Mouse (Mus musculus): ENCODE results near the gene Stip1.
"Not testable (repeated sequence)": the region's sequence is repeated elsewhere in the genome, so short reads cannot be mapped to it uniquely, and the experiment has no call there.

Stip1 gene

GRCm38 (mm10) chr19:7039841-7040636 lies at the start of gene Stip1:
Stip1 (minus strand) TSS chr19:7039967.
- peak; percentile 98 to 99 for DNase-seq (ENCODE audit: low spot score in 2 of 2)

DNA sequence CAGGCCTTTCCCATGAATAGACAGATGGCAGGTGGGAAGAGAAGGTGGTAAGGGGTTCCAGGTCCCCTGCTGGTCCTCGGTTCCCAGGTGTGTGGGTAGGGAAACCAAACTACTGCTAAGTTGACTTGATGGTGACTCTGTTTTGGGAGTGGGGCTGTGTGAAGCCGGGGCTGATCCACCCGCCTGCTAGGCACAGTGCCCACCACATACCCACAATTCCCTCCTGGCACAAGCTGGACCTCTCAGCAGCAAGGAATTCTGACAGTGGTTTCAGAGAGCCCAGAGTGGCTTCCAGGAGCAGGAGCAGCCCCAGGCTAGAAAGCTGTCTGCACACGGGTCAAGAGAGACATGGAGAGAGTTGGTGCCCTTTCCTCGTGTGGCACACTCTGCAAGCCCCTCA lies 49.3 kb upstream of the Stip1 start:
- no peak for DNase-seq (ENCODE audit: low spot score in 2 of 2)

DNA sequence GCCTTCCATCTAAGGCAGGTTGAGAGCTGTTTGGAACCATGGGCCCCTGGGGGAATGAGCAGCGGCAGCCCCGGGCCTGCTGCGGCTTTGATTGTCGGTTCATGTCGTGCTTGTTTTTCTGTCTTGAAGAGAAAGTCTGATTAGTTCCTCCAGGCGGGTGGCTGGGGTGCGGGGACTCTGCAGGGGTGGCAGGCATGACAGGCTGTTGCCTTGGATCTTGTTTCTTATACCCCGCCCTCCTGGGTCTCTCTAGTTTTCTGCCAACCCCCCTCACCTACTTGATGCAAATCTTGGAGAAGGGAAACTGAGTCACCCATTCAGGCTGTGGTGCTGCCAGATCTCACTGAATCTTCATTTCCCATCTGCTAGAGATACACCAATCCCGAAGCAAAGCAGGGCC lies 48.8 kb upstream of the Stip1 start:
- no peak for DNase-seq (ENCODE audit: low spot score in 2 of 2)

GRCm38 (mm10) chr19:7084734-7085133 lies 45.0 kb upstream of the Stip1 start:
- DNase-seq (ENCODE audit: low spot score in 2 of 2), result no peak

DNA sequence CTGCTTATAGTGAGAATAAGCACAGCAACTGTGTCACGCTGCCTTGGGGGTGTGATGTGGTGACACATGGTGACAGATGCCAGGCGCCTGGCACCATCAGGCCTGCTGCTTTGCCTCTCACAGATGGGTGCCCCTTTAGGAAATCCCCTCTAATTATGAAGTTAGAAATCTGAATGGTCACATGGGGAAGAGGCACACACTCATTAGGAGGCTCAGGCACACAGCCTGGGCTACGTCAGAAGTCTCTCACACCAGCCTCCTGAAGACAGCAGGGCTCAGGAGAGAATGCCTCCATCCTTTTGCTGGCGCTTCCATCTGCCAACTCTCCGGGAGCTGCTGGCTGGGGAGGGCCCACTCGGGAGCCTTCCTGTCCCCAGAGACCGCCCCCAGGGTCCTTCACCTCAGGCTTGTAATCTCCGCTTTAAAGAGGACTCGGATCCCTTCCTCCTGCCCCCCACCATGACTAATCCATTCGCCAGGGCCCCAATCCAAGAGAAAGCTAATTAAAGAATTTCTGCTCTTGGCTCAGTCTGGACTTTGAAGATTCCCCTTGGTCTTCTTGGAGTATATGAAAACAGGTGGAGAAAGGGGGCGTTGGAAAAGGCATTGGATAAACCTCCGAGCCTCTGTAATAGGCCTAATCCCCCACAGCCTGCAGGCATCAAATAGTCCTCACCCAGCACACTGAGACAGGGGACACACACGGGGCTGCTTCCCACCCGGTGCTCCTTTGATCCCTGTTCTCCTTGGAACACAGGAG lies 43.4 kb upstream of the Stip1 start:
- DNase-seq (ENCODE audit: low spot score in 2 of 2), result no peak

GRCm38 (mm10) chr19:7081516-7082266 lies 41.9 kb upstream of the Stip1 start:
- DNase-seq (ENCODE audit: low spot score in 2 of 2), result no peak

DNA sequence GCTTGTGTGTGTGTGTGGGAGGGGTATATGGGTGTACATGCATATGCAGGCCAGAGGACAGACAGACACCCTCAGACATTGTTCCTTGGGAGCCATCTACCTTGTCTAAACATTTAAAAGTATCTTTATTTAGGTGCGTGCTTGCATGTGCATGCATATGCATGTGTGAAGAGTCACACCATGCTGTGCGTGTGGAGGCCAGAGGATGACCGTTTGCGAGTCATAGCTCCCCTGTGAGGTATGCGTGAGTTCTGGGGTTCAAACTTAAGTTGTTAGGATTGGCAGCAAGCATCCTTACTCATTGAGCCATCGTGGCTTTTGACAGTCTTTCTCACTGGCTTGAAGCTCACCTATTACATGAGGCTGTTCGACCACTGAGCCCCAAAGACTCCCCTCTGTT lies 38.5 kb upstream of the Stip1 start:
- no peak for DNase-seq (ENCODE audit: low spot score in 2 of 2)

GRCm38 (mm10) chr19:7077666-7078065 lies 37.9 kb upstream of the Stip1 start:
- no peak for DNase-seq (ENCODE audit: low spot score in 2 of 2)

DNA sequence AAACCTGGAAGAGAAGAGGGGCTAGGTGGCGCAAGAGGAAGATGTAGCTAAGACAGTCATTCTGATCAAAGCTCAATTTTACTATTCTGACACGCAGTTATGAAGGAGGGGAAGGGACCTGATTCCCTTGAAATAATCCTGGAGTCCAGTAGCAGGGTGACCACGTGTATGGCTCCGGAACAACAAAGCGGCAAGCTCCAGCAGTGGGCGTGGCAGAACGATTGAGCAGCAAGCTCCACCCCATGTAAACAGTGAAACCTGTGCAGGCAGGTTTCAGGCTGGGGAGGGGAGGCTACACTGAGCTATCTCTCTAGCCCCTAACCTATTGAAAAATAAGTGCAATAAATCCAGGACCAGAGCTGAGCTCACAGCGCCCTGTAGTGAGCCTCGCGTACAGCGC lies 35.6 kb upstream of the Stip1 start:
- DNase-seq (ENCODE audit: low spot score in 2 of 2), result not testable (repeated sequence)

- no peak for DNase-seq (ENCODE audit: low spot score in 2 of 2)
Observed at GRCm38 (mm10) chr19:7073997-7074781, 34.4 kb upstream of the Stip1 start.

GRCm38 (mm10) chr19:7072221-7072620 lies 32.5 kb upstream of the Stip1 start:
- DNase-seq (ENCODE audit: low spot score in 2 of 2), result no peak

DNA sequence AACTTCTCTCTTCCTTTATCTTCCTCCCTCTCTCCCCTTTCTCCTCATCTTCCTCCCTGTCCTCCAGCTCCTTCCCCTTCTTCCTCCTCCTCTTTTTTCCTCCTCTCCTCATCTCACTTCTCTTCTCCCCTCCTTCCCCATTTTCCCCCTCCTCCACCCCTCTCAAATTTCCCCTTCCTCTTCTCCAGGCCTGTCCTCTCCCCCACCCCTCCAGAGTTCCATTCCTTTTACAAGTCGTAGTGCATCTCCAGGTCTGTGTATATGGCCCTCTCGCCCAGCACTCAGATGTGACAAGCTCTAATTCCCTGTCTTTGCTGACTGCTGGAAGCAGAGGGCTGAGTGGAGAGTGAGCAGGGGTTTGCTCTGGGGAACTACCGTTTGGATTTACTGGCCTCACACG lies 31.0 kb upstream of the Stip1 start:
- DNase-seq (ENCODE audit: low spot score in 2 of 2), result no peak

DNA sequence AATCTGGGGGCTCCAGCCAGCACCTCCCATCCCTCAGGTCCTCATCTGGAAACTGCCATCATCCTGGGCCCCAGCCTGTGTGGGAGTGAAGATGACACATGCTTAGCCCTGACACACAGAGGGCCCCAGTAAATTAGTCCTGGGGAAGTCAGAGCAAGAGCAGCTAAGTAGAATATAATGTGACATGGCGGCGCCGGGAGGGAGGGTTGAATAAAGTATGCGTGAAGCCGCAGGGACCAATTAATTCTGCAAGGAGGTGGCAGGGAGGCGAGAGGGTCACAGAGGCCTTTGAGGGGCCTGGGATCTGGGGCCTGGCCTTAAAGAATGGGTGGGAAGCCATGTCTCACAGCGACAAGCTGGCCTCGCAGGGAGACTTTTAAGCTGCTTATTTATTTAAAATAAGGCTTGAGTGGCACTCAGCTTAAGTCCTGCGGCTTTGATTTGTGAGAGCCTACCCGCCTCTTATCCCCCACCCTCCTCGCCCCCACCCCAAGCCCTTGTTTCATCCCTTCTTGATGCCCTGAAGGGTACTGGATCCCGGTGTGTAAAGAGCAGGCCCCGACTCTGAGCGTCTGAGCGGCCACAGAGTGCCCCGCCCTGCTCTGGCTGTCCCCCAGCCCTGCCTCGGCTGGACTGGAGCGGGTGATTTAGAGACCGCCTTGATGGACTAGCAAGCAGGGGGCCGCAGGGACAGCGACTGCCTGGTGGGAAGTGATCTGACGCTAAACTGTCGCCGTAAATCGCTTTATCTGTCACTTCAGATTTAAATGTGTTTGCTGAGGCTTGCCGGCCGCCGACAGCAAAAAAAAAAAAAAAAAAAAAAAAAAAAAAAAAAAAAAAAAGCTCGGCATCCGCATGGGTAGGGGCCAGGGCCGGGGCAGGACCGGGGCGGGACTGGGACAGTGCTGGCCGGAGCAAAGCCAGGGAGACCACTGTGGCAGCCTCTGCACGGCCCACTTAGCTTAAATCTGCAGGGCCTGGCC lies 30.3 kb upstream of the Stip1 start:
- no peak for DNase-seq (ENCODE audit: low spot score in 2 of 2)

DNA sequence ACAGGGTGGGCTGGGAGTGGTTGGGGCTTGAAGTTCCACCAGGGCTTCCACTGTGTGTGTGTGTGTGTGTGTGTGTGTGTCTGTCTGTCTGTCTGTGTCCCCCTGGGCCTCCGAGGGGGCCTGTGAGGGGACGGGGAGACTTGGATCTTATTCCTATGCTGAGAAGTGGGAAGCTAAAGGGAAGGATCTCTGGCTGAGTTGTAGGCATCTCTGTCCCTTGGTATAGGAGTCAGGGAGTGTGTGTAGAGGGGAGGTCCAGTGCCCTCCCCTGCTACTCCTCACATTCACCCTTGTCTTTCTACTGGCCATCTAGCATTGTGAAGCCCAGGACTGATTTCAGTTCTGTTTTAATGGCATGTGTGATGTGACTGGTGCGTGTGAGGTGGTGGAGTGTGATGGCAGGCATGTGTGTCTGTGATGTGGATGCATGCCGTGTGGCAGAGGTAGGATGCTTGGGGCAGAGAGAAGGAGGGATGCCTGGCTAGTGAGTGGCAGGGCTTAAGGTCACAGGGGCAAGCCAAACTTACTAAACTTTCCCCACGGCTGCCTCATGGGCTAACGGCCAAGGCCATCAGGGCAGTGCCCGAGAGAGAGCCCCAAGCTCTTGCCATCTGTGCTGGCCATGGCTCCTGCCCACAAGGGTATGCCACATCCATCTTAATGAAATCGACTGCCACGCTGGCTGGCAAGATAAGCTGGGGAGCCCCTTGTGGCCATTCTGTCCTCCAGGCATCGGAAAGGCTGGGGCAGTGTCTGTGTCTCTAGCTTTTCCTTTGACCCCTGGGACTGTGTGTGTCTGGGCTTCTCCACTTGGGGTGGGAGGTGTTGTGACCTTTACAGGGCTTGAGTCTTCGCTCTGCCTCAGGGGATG lies 29.1 kb upstream of the Stip1 start:
- no peak for DNase-seq (ENCODE audit: low spot score in 2 of 2)

GRCm38 (mm10) chr19:7068136-7068535 lies 28.4 kb upstream of the Stip1 start:
- DNase-seq (ENCODE audit: low spot score in 2 of 2), result peak; percentile 79 to 94

- peak in 1 of 2 experiments; percentile 71 for DNase-seq (ENCODE audit: low spot score in 2 of 2)
Observed at GRCm38 (mm10) chr19:7067344-7068050, 27.7 kb upstream of the Stip1 start.

GRCm38 (mm10) chr19:7066828-7067342 lies 27.1 kb upstream of the Stip1 start:
- DNase-seq (ENCODE audit: low spot score in 2 of 2), result no peak

- peak; percentile 41 to 74 for DNase-seq (ENCODE audit: low spot score in 2 of 2)
Observed at GRCm38 (mm10) chr19:7066034-7066827, 26.5 kb upstream of the Stip1 start.

Measured in spleen, postnatal 4 days (tissue).